Mouse (Mus musculus) left cerebral cortex, postnatal 25 days (tissue): ENCODE data around the gene Tmem79. TPM values are rescaled to one million over a fixed set of nuclear protein-coding genes. Genes with fewer than 3 reads are reported as not detected.
"Not testable (repeated sequence)": the region's sequence is repeated elsewhere in the genome, so short reads cannot be mapped to it uniquely, and the experiment has no call there.

ENCODE experiments used
- DNase-seq, 2 experiments: peaks; one replicate each; pipeline ENCODE4 v3.0.0; 2022; ENCODE audit warnings: low spot score in 2 of 2, mixed read lengths in 1 of 2
- intact Hi-C: fragments of 180-260 bp; cut with DNase I; formaldehyde crosslinking; loops from one replicate; pipeline ENCODE4 v1.15.1; 2025
- total RNA-seq, 2 experiments: library from RNA; stranded (reverse); gene quantifications; 2 replicates each; pipeline ENCODE4 v1.2.3; 2021

Gene Tmem79
- total RNA-seq, 2 experiments from 2014 or later, result 1.2 to 2.6 TPM

- peak in 1 of 2 experiments; percentile 32 for DNase-seq
- intact Hi-C loops, result no loop called here
These were observed 44.0 kb downstream of the Tmem79 start for GRCm38 (mm10) chr3:88291970-88292369.

GRCm38 (mm10) chr3:88288133-88288713 is 47.7 kb downstream of the Tmem79 start:
- DNase-seq, intact Hi-C loops: not testable (repeated sequence)

- intact Hi-C loops, result no loop called here
- DNase-seq, result no peak
These were observed 48.8 kb downstream of the Tmem79 start, which contains the start of gene Gm38392 for GRCm38 (mm10) chr3:88287110-88287509. Gene Gm38392, minus strand, starts transcription at chr3:88287210.

- intact Hi-C loops, DNase-seq: not testable (repeated sequence)
These were observed 50.4 kb downstream of the Tmem79 start for GRCm38 (mm10) chr3:88285565-88285895.

GRCm38 (mm10) chr3:88284815-88285564 is 51.0 kb downstream of the Tmem79 start:
- intact Hi-C loops, result not testable (repeated sequence)

GRCm38 (mm10) chr3:88281141-88281916 is 54.6 kb downstream of the Tmem79 start:
- intact Hi-C loops, DNase-seq: not testable (repeated sequence)

More at GRCm38 (mm10) chr3:88284815-88285564, 51.0 kb downstream of the Tmem79 start:
- not testable (repeated sequence) for DNase-seq

GRCm38 (mm10) chr3:88280035-88280434 is 55.9 kb downstream of the Tmem79 start:
- DNase-seq, result no peak
- intact Hi-C loops, result no loop called here

Other genes with a start within 250 kb of the Tmem79 start
- 100 to 1,000 TPM; 211 to 225 TPM for gene Mef2d, start 193.8 kb downstream of the Tmem79 start, total RNA-seq
- not detected for gene Rhbg, start 81.4 kb downstream of the Tmem79 start, total RNA-seq
- gene Gm38392, start 48.9 kb downstream of the Tmem79 start, total RNA-seq, result under 1 TPM; 0.37 to 0.41 TPM
- 1 to 10 TPM; 3.5 to 3.7 TPM for gene Tsacc, start 39.1 kb downstream of the Tmem79 start, total RNA-seq
- gene Cct3, start 39.0 kb downstream of the Tmem79 start, total RNA-seq, result 100 to 1,000 TPM; 179 to 187 TPM
- gene Glmp, start 11.1 kb downstream of the Tmem79 start, total RNA-seq, result 10 to 100 TPM; 91.0 to 91.4 TPM
- 10 to 100 TPM; 68.4 to 77.9 TPM for gene Smg5, start 112 bp upstream of the Tmem79 start, total RNA-seq
- 1 to 10 TPM; 4.9 to 5.2 TPM for gene Paqr6, start 28.4 kb upstream of the Tmem79 start, total RNA-seq
- 1 to 10 TPM; 1.0 to 1.1 TPM for gene Bglap3, start 36.6 kb upstream of the Tmem79 start, total RNA-seq
- gene Bglap2, start 42.6 kb upstream of the Tmem79 start, total RNA-seq, result not detected
- gene Bglap, start 48.3 kb upstream of the Tmem79 start, total RNA-seq, result 1 to 10 TPM in 1 of 2 experiments, under 1 TPM in 1; 0.96 to 4.2 TPM
- gene Pmf1, start 74.2 kb upstream of the Tmem79 start, total RNA-seq, result 1 to 10 TPM; 5.1 to 6.2 TPM
- gene Slc25a44, start 89.0 kb upstream of the Tmem79 start, total RNA-seq, result 10 to 100 TPM; 77.4 to 79.3 TPM
- 10 to 100 TPM; 49.2 to 57.9 TPM for gene Sema4a, start 125.0 kb upstream of the Tmem79 start, total RNA-seq
- gene Lmna, start 173.8 kb upstream of the Tmem79 start, total RNA-seq, result 10 to 100 TPM; 42.1 to 48.7 TPM
- 1 to 10 TPM; 2.8 to 3.0 TPM for gene Mex3a, start 196.2 kb upstream of the Tmem79 start, total RNA-seq
- gene Rab25, start 212.2 kb upstream of the Tmem79 start, total RNA-seq, result not detected
- 10 to 100 TPM; 96.9 to 99.5 TPM for gene Lamtor2, start 216.9 kb upstream of the Tmem79 start, total RNA-seq
- gene Ubqln4, start 217.6 kb upstream of the Tmem79 start, total RNA-seq, result 100 to 1,000 TPM; 128 to 129 TPM
- gene Ssr2, start 239.7 kb upstream of the Tmem79 start, total RNA-seq, result 100 to 1,000 TPM in 1 of 2 experiments, 10 to 100 TPM in 1; 97.7 to 106 TPM